Mouse (Mus musculus) kidney, adult 2 months (tissue): ENCODE measurements around the gene Spata31d1d. TPM values are rescaled to one million over a fixed set of nuclear protein-coding genes. Genes with fewer than 3 reads are reported as not detected.

ENCODE experiments used
- DNase-seq: peaks from one replicate; pipeline ENCODE4 v3.0.0; 2021
- H3K27ac ChIP-seq: fragments of 200-500 bp; 2 replicates; pipeline ENCODE4 v1.5.1; 2012; ENCODE audit warnings: low read depth, low read length, control low read depth, inconsistent platforms; ENCODE audit not compliant: insufficient read depth
- H3K27me3 ChIP-seq: fragments of 200-500 bp; replicated peaks from 2 replicates; pipeline ENCODE4 v1.6.1; 2012; ENCODE audit warnings: mild to moderate bottlenecking, moderate library complexity, low read length, inconsistent platforms; ENCODE audit not compliant: control insufficient read depth, insufficient read depth
- H3K36me3 ChIP-seq: fragments of 200-500 bp; 2 replicates; pipeline ENCODE4 v1.6.1; 2012; ENCODE audit warnings: mild to moderate bottlenecking, moderate library complexity, low read length, inconsistent platforms; ENCODE audit not compliant: control insufficient read depth, insufficient read depth
- H3K4me1 ChIP-seq: fragments of 200-500 bp; 2 replicates; pipeline ENCODE4 v1.6.1; 2011; ENCODE audit warnings: low read length; ENCODE audit not compliant: control insufficient read depth, insufficient read depth
- H3K4me3 ChIP-seq: fragments of 200-500 bp; 2 replicates; pipeline ENCODE4 v1.5.1; 2011; ENCODE audit warnings: mild to moderate bottlenecking, low read depth, low read length, control low read depth; ENCODE audit not compliant: insufficient read depth
- CTCF ChIP-seq: fragments of 200-500 bp; conservative IDR thresholded peaks from 2 replicates; pipeline ENCODE4 v1.5.1; 2011; ENCODE audit warnings: low read depth, mild to moderate bottlenecking, control low read depth, low read length, moderate library complexity, mixed read lengths; ENCODE audit not compliant: insufficient read depth, insufficient read length
- POLR2A ChIP-seq: fragments of 200-500 bp; IDR thresholded peaks from one replicate; pipeline ENCODE4 v1.6.1; 2011; ENCODE audit warnings: low read depth, low read length, control low read depth
- WGBS: fragments of 180-500 bp; shearing (Covaris S2); methylation state at CpG from one replicate; pipeline ENCODE4 v1.1.7; 2018; 5-methylcytosine and 5-hydroxymethylcytosine counted together
- polyA plus RNA-seq: library from polyadenylated mRNA; depleted of rRNA; stranded (reverse); fragments of >200 nt; gene quantifications from 2 replicates; pipeline ENCODE4 v1.2.3, GENCODE M21; 2012

Gene Spata31d1d
- polyA plus RNA-seq, 1 experiment: not detected

- DNase-seq: no peak
- 72% methylated on average over 10 of the region's 10 CpGs for WGBS
- H3K36me3 ChIP-seq: no peaks in the 10 kb centered on the region
- no peak overlapping the region for H3K4me3 ChIP-seq
- no peak overlapping the region for H3K27ac ChIP-seq
- TF ChIP-seq CTCF (no peak), POLR2A (no peak)
- no peaks in the 10 kb centered on the region for H3K4me1 ChIP-seq
- no peaks in the 10 kb centered on the region for H3K27me3 ChIP-seq
Observed at GRCm38 (mm10) chr13:59691478-59691877, 40.1 kb downstream of the Spata31d1d start.

- no peak for TF ChIP-seq CTCF
- no peak for TF ChIP-seq POLR2A
- Histone ChIP-seq H3K4me3 (no peak overlapping the region), H3K27me3 (no peaks in the 10 kb centered on the region), H3K27ac (no peak overlapping the region), H3K4me1 (no peaks in the 10 kb centered on the region), H3K36me3 (no peaks in the 10 kb centered on the region)
- WGBS: 88% methylated on average over 7 of the region's 7 CpGs
- DNase-seq: no peak
Observed at GRCm38 (mm10) chr13:59690576-59690975, 41.0 kb downstream of the Spata31d1d start.

GRCm38 (mm10) chr13:59689843-59690242 lies 41.7 kb downstream of the Spata31d1d start:
- H3K27me3 ChIP-seq: no peaks in the 10 kb centered on the region
- TF ChIP-seq CTCF (no peak), POLR2A (no peak)
- 95% methylated on average over 3 of the region's 3 CpGs for WGBS
- no peak overlapping the region for H3K27ac ChIP-seq
- H3K4me1 ChIP-seq: no peaks in the 10 kb centered on the region
- no peaks in the 10 kb centered on the region for H3K36me3 ChIP-seq
- DNase-seq: no peak
- no peak overlapping the region for H3K4me3 ChIP-seq

- no peak overlapping the region for H3K27ac ChIP-seq
- WGBS: 89% methylated on average over 9 of the region's 9 CpGs
- H3K4me1 ChIP-seq: no peaks in the 10 kb centered on the region
- TF ChIP-seq CTCF (no peak), POLR2A (no peak)
- no peaks in the 10 kb centered on the region for H3K36me3 ChIP-seq
- H3K27me3 ChIP-seq: no peaks in the 10 kb centered on the region
- DNase-seq: no peak
- no peak overlapping the region for H3K4me3 ChIP-seq
Observed at GRCm38 (mm10) chr13:59689313-59689712, 42.2 kb downstream of the Spata31d1d start.

GRCm38 (mm10) chr13:59688338-59688770 lies 43.2 kb downstream of the Spata31d1d start:
- H3K27me3 ChIP-seq: no peaks in the 10 kb centered on the region
- TF ChIP-seq POLR2A (no peak), CTCF (no peak)
- no peak overlapping the region for H3K27ac ChIP-seq
- H3K4me3 ChIP-seq: no peak overlapping the region
- DNase-seq: no peak
- WGBS: 63% methylated on average over 13 of the region's 13 CpGs
- no peaks in the 10 kb centered on the region for H3K36me3 ChIP-seq
- H3K4me1 ChIP-seq: no peaks in the 10 kb centered on the region

- WGBS: 87% methylated on average over 3 of the region's 3 CpGs
- H3K27me3 ChIP-seq: no peaks in the 10 kb centered on the region
- no peak overlapping the region for H3K4me3 ChIP-seq
- H3K27ac ChIP-seq: no peak overlapping the region
- no peaks in the 10 kb centered on the region for H3K36me3 ChIP-seq
- TF ChIP-seq CTCF (no peak), POLR2A (no peak)
- no peak for DNase-seq
- no peaks in the 10 kb centered on the region for H3K4me1 ChIP-seq
Observed at GRCm38 (mm10) chr13:59685236-59685635, 46.3 kb downstream of the Spata31d1d start.

- 32% methylated on average over 7 of the region's 7 CpGs for WGBS
- Histone ChIP-seq H3K4me3 (no peak overlapping the region), H3K27ac (no peak overlapping the region), H3K27me3 (no peaks in the 10 kb centered on the region), H3K4me1 (no peaks in the 10 kb centered on the region), H3K36me3 (no peaks in the 10 kb centered on the region)
- TF ChIP-seq POLR2A: no peak
- no peak for TF ChIP-seq CTCF
- DNase-seq: no peak
Observed at GRCm38 (mm10) chr13:59682629-59683028, 48.9 kb downstream of the Spata31d1d start.
